Mouse (Mus musculus): ENCODE measurements around the gene Ltbp2. TPM values are rescaled to one million over a fixed set of nuclear protein-coding genes. Genes with fewer than 3 reads are reported as not detected.

Ltbp2 gene
- total RNA-seq, 2 experiments from 2014 or later, result 6.9 to 7.1 TPM

- DNase-seq (ENCODE audit: low spot score in 2 of 2), result no peak
Observed at GRCm38 (mm10) chr12:84841158-84842140, 34.9 kb downstream of the Ltbp2 start.

DNA sequence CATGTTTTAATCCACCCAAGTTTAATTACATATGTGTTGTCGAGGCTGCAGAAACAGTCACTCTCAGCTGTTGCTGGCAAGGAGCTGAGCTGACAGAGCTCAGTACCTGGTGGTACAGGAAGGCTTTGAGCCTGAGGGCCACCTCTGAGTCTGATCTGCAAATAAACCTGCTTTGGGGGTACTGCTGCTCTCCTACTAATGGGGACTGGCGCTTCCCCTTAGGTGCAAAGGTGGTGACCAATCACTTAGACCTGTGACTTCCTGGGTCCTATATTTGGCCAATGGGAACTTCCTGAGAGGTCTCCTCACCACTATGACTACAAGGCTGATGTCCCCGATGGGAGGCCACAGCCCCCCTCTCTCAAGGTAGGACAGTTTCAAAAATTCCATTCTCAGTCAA is 35.6 kb downstream of the Ltbp2 start:
- no peak for DNase-seq (ENCODE audit: low spot score in 2 of 2)

- DNase-seq (ENCODE audit: low spot score in 2 of 2), result no peak
Observed at GRCm38 (mm10) chr12:84839965-84840364, 36.4 kb downstream of the Ltbp2 start.

GRCm38 (mm10) chr12:84835626-84836025 is 40.7 kb downstream of the Ltbp2 start:
- DNase-seq (ENCODE audit: low spot score in 2 of 2), result no peak

DNA sequence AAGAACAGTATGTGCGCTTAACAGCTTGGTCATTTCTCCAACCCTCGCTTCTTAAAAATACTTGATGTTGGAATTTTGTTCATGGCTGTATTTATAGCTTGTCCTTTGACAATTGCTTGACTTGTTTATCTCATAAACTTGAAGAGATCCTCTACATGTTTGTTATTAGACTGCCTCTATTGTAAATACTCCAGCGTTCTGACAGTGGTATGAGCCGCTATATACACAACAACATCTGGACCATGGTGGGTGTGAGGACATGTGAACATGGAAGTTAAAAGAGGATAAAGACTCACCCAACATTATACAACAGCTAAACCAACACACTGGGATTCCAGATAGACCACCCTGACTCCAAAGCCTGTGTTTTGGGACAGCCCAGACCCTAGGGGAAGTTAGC is 41.6 kb downstream of the Ltbp2 start:
- no peak for DNase-seq (ENCODE audit: low spot score in 2 of 2)

DNA sequence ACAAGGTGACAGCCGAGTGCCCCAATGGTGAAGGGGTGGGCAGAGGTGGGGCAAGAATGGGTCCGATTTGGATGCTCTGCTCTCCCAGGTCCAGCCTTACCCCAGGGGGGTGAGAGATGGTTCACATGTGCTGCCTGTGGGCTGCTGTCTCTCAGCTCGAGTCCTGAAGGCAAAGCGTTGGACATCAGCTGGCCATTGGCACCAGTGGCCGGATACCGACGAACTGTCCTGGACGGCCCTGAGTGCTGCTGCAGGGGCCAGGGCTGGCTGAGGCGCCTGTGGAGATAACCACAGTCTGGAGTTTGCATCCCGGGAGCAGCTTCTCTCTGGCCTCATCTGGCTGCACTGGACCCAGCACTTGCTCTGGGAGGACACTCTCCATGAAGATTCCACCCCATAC is 44.7 kb downstream of the Ltbp2 start:
- no peak for DNase-seq (ENCODE audit: low spot score in 2 of 2)

DNA sequence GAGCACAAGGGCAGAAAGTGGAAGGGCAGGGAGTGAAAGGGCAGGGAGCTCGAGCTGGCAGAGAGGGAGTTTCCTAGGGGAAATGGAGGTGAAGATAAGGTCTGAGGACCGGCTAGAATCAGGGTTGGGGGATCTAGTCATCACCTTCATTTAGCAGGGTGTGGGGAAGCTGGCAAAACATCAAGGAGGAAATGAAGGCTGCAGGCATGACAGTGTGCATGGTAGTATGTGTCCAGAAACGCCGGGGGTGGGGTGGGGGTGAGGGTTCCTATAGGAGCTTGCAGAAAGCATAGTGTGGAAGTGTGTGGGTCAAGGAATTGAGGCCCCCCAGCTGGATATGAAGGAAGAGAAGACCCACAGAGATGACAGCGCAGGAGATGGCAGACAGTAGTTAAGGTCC is 45.2 kb downstream of the Ltbp2 start:
- DNase-seq (ENCODE audit: low spot score in 2 of 2), result no peak

- no peak for DNase-seq (ENCODE audit: low spot score in 2 of 2)
Observed at GRCm38 (mm10) chr12:84830438-84830837, 45.9 kb downstream of the Ltbp2 start.

DNA sequence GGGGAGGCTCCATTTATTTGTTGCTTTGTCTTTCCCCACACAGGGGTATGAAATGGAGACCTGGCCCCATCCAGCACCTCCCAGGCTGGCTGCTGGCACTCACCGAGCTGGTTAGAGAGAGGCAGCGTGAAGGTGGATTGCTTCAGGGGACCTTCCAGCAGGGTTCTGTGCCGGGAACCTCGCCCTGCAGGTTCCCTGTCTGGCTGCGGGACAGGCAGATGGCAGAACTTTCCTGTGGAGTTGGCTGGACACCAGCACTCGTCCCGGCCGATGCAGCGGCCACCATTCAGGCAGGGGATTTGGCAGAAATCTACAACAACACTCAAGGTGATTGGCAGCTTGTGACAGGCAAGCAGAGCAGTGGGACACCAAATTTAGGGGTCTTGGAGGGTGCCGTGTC is 46.4 kb downstream of the Ltbp2 start:
- DNase-seq (ENCODE audit: low spot score in 2 of 2), result no peak

- DNase-seq (ENCODE audit: low spot score in 2 of 2), result no peak
Observed at GRCm38 (mm10) chr12:84829109-84829724, 47.1 kb downstream of the Ltbp2 start.

DNA sequence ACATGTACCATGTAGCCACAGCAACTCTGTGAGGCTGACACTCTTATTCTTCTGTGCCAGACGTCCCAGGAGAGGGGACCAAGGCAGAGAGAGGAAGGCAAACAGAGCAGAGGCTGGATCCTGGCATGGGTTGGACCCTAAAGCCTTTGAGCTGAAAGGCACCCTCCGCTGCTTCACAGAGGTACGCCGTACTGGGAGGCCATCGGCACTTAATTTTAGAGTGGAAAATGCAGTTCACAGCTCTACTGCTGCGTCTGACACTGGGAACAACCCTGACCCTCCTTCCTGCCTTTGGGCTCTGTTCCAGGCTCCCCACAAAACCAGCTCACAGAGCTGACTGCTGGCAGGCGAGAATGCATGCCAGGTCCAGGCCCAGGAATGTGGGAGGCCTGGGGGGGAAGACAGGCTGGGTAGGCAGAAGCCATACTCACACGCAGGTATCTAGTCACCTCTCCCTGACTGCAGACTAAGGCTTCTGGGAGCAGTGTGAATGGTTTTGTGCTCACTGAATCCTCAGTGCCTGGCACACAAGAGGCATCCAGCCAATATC is 48.9 kb downstream of the Ltbp2 start:
- no peak for DNase-seq (ENCODE audit: low spot score in 2 of 2)

- no peak for DNase-seq (ENCODE audit: low spot score in 2 of 2)
Observed at GRCm38 (mm10) chr12:84824203-84824602, 52.1 kb downstream of the Ltbp2 start.

GRCm38 (mm10) chr12:84823601-84824000 is 52.7 kb downstream of the Ltbp2 start:
- no peak for DNase-seq (ENCODE audit: low spot score in 2 of 2)

DNA sequence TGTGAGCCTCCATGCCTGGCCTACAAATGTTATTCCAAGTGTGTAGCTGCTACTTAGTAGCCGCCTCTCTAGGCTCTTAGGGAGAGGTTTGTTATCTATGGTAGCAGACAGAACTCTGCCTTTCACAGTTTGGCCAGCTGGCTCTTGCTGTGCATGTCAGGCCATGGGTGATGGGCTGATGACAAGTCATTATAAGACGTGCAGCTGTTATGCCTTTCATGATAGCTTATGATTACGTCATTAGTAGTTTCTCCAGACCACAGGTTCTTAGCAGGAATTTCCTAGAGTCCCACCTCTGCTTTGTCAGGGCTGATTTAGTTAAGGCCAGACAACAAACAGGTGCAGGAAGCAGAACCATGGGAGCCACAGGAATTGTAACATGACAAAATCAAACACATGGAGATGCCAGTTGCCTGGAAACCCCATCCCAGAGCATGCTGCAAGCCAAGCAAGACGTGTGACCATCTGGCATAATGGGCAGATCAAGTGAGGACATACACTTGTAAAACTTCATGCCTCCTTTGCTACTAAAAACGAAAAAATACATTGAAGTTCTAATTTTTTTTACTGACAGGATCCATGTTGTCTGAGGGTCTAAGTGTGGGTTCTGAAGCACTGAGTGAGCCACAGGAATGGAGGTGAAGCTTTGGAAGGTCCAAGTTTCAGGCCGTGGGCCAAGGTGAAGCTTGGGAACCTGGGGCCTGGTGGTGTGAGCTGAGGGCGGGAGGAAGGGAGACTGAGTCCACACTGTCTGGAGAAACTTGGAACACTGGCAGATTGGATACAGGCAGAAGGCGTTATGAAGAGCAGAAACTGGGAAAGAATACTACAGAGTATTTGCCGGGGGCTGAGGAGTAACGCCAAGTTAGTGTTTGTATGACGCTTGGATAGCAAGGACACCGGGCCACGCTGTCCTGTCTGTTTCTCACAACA is 56.8 kb downstream of the Ltbp2 start:
- no peak for DNase-seq (ENCODE audit: low spot score in 2 of 2)

- DNase-seq (ENCODE audit: low spot score in 2 of 2), result no peak
Observed at GRCm38 (mm10) chr12:84818496-84818895, 57.8 kb downstream of the Ltbp2 start.

DNA sequence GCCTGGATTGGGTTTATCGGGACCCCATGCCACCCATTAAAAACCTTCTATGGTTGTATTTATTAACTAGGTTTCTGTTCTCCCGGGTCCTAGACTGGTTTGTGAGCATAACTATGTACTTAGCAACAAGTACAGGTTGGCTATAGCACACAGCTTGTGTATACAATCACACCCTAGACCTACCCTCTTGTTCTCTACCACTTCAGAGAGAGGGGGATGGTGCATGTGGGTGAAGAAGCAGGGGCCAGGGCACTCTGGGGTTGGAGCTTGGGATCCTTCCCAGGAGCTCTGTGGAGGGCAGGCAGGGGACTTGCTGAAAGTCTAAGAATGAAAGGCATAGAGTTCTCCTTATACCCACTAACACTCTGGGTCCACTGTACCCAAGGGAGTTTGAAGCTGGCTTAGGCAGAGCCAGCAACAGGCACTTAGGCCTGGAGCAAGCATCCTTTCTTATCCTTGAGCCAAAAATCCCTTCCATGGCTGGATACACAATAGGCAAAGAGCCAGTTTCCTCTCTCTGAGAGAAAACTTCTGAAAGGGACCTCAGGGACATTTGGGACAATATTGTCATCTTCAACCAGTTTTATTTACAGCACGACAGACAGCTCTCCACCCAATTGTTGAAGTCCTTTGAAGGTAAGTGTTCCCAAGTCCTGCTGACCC is 61.5 kb downstream of the Ltbp2 start:
- no peak for DNase-seq (ENCODE audit: low spot score in 2 of 2)

DNA sequence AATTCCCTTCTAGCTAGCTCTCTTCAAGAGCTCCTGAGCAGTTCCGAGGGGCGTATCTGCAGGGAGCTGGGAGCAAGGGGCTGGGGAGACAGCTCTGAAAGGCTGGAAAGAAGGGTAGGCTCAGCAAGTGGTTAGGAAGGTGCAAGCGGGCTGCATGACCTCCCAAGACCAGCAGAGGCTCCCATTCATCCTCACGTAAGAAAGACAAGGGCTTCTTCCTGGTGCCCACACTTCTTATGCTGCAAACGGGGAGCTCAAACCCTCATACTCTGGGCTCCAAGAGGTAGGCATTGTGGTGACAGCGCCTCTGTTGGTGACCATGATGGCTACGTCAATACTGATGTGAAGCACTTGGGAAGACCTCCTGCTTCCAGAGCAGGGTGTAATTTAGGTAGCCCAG is 62.6 kb downstream of the Ltbp2 start:
- DNase-seq (ENCODE audit: low spot score in 2 of 2), result no peak

DNA sequence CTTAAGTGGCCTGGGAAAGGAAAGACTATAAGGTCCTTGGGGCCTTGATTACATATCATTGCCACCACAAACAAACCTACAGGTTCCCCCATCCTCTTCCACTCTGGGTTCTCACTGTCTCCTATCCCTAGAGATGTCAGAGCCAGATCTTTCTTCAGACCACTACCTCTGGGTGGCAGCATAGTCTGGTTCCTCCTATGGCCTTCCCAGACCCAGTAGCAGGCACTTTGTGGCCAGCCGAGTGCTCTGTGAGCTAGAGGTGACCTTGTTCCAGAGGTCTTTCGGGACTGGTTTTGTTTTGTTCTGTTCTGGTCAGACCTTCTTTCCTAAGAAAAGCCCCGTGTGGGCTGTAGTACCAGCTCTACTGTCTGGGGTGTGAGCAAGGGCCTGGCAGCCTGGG is 64.3 kb downstream of the Ltbp2 start:
- no peak for DNase-seq (ENCODE audit: low spot score in 2 of 2)

DNA sequence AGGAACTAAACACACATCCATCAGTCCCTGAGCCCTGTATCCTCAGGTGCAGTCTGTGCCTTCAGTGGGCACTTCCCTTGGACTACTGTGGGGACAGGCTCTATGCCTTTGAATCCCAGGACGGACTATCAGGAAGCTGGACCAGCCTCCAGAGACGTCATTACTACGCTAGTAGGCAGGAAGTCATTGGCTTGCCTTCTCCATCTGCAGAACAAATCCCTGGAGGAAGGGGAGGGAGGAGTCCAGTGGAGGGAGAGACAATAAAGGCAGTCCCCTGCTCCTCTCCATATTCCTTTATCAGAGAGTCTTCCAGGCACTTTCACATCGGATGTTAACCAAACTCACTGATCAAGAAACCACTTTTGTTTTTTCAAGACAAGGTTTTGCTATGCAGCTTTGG is 64.8 kb downstream of the Ltbp2 start:
- DNase-seq (ENCODE audit: low spot score in 2 of 2), result no peak

DNA sequence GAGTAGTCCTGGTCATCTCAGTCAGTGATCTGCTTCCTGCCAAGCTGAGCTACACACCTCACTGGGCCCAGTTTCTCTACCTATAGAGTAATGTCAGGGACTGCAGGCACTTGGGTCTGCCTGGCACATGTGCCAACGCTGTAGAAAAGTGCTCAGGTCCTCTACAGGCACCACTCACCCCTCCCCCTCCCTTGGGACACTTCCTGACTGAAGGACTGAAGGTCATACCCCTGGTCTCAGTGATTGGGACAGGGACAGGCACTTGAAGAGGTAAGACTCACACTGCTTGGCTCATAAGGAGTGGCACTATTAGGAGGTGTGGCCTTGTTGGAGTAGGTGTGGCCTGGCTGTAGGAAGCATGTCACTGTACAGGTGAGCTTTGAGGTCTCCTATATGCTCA is 65.5 kb downstream of the Ltbp2 start:
- no peak for DNase-seq (ENCODE audit: low spot score in 2 of 2)

- DNase-seq (ENCODE audit: low spot score in 2 of 2), result no peak
Observed at GRCm38 (mm10) chr12:84809033-84809432, 67.3 kb downstream of the Ltbp2 start.
